Mouse (Mus musculus) left cerebral cortex, adult 2 months (tissue): Measurements from ENCODE around the gene Hoxa1. TPM values are rescaled to one million over a fixed set of nuclear protein-coding genes. Genes with fewer than 3 reads are reported as not detected.

ENCODE experiments used
- DNase-seq, 2 experiments: peaks; one replicate each; pipeline ENCODE4 v3.0.0; 2021 to 2022; ENCODE audit warnings: low spot score in 2 of 2, mixed read lengths in 1 of 2; ENCODE audit errors: extremely low spot score in 1 of 2
- H3K27ac ChIP-seq: fragments of 200-600 bp; 2 replicates; pipeline ENCODE4 v1.8.1; 2022
- H3K4me3 ChIP-seq: fragments of 200-600 bp; 2 replicates; pipeline ENCODE4 v1.8.1; 2022
- CTCF ChIP-seq: fragments of 200-600 bp; IDR thresholded peaks from 2 replicates; pipeline ENCODE4 v1.8.1; 2022; ENCODE audit warnings: antibody characterized with exemption, mild to moderate bottlenecking, moderate library complexity
- intact Hi-C: fragments of 180-260 bp; cut with DNase I; formaldehyde crosslinking; loops from one replicate; pipeline ENCODE4 v1.15.1; 2025
- total RNA-seq, 2 experiments: library from RNA; stranded (reverse); gene quantifications; 2 replicates each; pipeline ENCODE4 v1.2.3; 2021

Hoxa1 gene
- total RNA-seq, 2 experiments from 2014 or later, result not detected

GRCm38 (mm10) chr6:52200751-52201250 is 42.7 kb upstream of the Hoxa1 start:
- no peak overlapping the region for H3K27ac ChIP-seq
- TF ChIP-seq CTCF, result no peak
- no peak overlapping the region for H3K4me3 ChIP-seq
- no peak for DNase-seq
- intact Hi-C loops, result no loop called here

GRCm38 (mm10) chr6:52200073-52200750 is 42.1 kb upstream of the Hoxa1 start:
- no peak overlapping the region for H3K4me3 ChIP-seq
- no peak overlapping the region for H3K27ac ChIP-seq
- no peak for TF ChIP-seq CTCF
- no peak for DNase-seq
- intact Hi-C loops, result no loop called here

GRCm38 (mm10) chr6:52197271-52197670 is 39.2 kb upstream of the Hoxa1 start:
- H3K27ac ChIP-seq, result no peak overlapping the region
- intact Hi-C loops, result loop anchor here (2.0 to 5.0 kb wide), 2 partner anchors 194 to 325 kb away; no protein-coding TSS in a partner anchor

GRCm38 (mm10) chr6:52196811-52197210 is 38.7 kb upstream of the Hoxa1 start:
- no peak overlapping the region for H3K27ac ChIP-seq
- no peak for DNase-seq
- intact Hi-C loops, result loop anchor here (2.0 to 5.0 kb wide), 2 partner anchors 194 to 325 kb away; no protein-coding TSS in a partner anchor
- no peak overlapping the region for H3K4me3 ChIP-seq
- TF ChIP-seq CTCF, result no peak

More at GRCm38 (mm10) chr6:52197271-52197670, 39.2 kb upstream of the Hoxa1 start:
- H3K4me3 ChIP-seq, result no peak overlapping the region
- DNase-seq, result no peak
- peak; percentile 48 for TF ChIP-seq CTCF

GRCm38 (mm10) chr6:52194690-52195089 is 36.6 kb upstream of the Hoxa1 start:
- DNase-seq, result no peak
- intact Hi-C loops, result loop anchor here (5.0 kb wide), 1 partner anchor 322 kb away; no protein-coding TSS in a partner anchor
- no peak overlapping the region for H3K27ac ChIP-seq
- H3K4me3 ChIP-seq, result no peak overlapping the region
- no peak for TF ChIP-seq CTCF

- DNase-seq, result no peak
- H3K4me3 ChIP-seq, result 0 out of 2 replicates have a peak overlapping the region, but pooled peaks have one; percentile 15
Observed at GRCm38 (mm10) chr6:52191860-52192550, 33.9 kb upstream of the Hoxa1 start.

GRCm38 (mm10) chr6:52190906-52191810 is 33.0 kb upstream of the Hoxa1 start, which contains the start of gene Hoxa4:
TSS of gene Hoxa4 (minus strand) at chr6:52191753.
- Histone ChIP-seq H3K27ac (no peak within 1 kb of the TSS), H3K4me3 (0 out of 2 replicates have a peak within 1 kb of the TSS, but pooled peaks have one; percentile 15)
- intact Hi-C loops, result loop anchor here (1.0 kb wide), 1 partner anchor 38 kb away; no protein-coding TSS in a partner anchor
- no peak for DNase-seq
- TF ChIP-seq CTCF, result no peak

More at GRCm38 (mm10) chr6:52191860-52192550, 33.9 kb upstream of the Hoxa1 start:
- TF ChIP-seq CTCF, result no peak
- no peak overlapping the region for H3K27ac ChIP-seq
- intact Hi-C loops, result no loop called here

GRCm38 (mm10) chr6:52190410-52190809 is 32.3 kb upstream of the Hoxa1 start:
- no peak overlapping the region for H3K4me3 ChIP-seq
- DNase-seq, result no peak
- H3K27ac ChIP-seq, result no peak overlapping the region
- intact Hi-C loops, result loop anchor here (1.0 kb wide), 1 partner anchor 37 kb away; no protein-coding TSS in a partner anchor
- no peak for TF ChIP-seq CTCF

- TF ChIP-seq CTCF, result no peak
- Histone ChIP-seq H3K27ac (no peak overlapping the region), H3K4me3 (no peak overlapping the region)
- DNase-seq, result no peak
- intact Hi-C loops, result loop anchor here (1.0 kb wide), 1 partner anchor 37 kb away; no protein-coding TSS in a partner anchor
Observed at GRCm38 (mm10) chr6:52189909-52190308, 31.8 kb upstream of the Hoxa1 start.

- Histone ChIP-seq H3K4me3 (no peak overlapping the region), H3K27ac (no peak overlapping the region)
- DNase-seq, result no peak
- intact Hi-C loops, result no loop called here
- no peak for TF ChIP-seq CTCF
Observed at GRCm38 (mm10) chr6:52189172-52189591, 31.1 kb upstream of the Hoxa1 start.

GRCm38 (mm10) chr6:52186500-52186899 is 28.4 kb upstream of the Hoxa1 start:
- DNase-seq, result no peak
- intact Hi-C loops, result no loop called here
- no peak overlapping the region for H3K4me3 ChIP-seq
- H3K27ac ChIP-seq, result no peak overlapping the region
- TF ChIP-seq CTCF, result no peak
